Mouse (Mus musculus): ENCODE measurements around the gene Napsa.

Gene Napsa

GRCm38 (mm10) chr7:44596051-44596450, 23.9 kb downstream of the Napsa start:
- no peak for DNase-seq (ENCODE audit: low read depth, low spot score)

- no peak for DNase-seq (ENCODE audit: low read depth, low spot score)
Measured at GRCm38 (mm10) chr7:44596996-44597538, 24.9 kb downstream of the Napsa start.

- DNase-seq (ENCODE audit: low read depth, low spot score) = no peak
Measured at GRCm38 (mm10) chr7:44597666-44598065, 25.5 kb downstream of the Napsa start.

GRCm38 (mm10) chr7:44598336-44598735, 26.2 kb downstream of the Napsa start:
- no peak for DNase-seq (ENCODE audit: low read depth, low spot score)

GRCm38 (mm10) chr7:44600691-44601262, 28.6 kb downstream of the Napsa start:
- DNase-seq (ENCODE audit: low read depth, low spot score) = no peak

GRCm38 (mm10) chr7:44601646-44602045, 29.5 kb downstream of the Napsa start:
- DNase-seq (ENCODE audit: low read depth, low spot score) = no peak

- no peak for DNase-seq (ENCODE audit: low read depth, low spot score)
Measured at GRCm38 (mm10) chr7:44602443-44602842, 30.3 kb downstream of the Napsa start.

GRCm38 (mm10) chr7:44603186-44603855, 31.1 kb downstream of the Napsa start:
- no peak for DNase-seq (ENCODE audit: low read depth, low spot score)

GRCm38 (mm10) chr7:44604139-44604606, 32.0 kb downstream of the Napsa start:
- DNase-seq (ENCODE audit: low read depth, low spot score) = no peak

GRCm38 (mm10) chr7:44604619-44605018, 32.4 kb downstream of the Napsa start:
- no peak for DNase-seq (ENCODE audit: low read depth, low spot score)

GRCm38 (mm10) chr7:44605436-44605835, 33.3 kb downstream of the Napsa start:
- no peak for DNase-seq (ENCODE audit: low read depth, low spot score)

- no peak for DNase-seq (ENCODE audit: low read depth, low spot score)
Measured at GRCm38 (mm10) chr7:44606171-44606901, 34.2 kb downstream of the Napsa start.

- DNase-seq (ENCODE audit: low read depth, low spot score) = no peak
Measured at GRCm38 (mm10) chr7:44612192-44612591, 40.0 kb downstream of the Napsa start.

GRCm38 (mm10) chr7:44614041-44614688, 42.0 kb downstream of the Napsa start:
- DNase-seq (ENCODE audit: low read depth, low spot score) = no peak

- no peak for DNase-seq (ENCODE audit: low read depth, low spot score)
Measured at GRCm38 (mm10) chr7:44615309-44615708, 43.1 kb downstream of the Napsa start.

GRCm38 (mm10) chr7:44615987-44616386, 43.8 kb downstream of the Napsa start:
- DNase-seq (ENCODE audit: low read depth, low spot score) = no peak

- no peak for DNase-seq (ENCODE audit: low read depth, low spot score)
Measured at GRCm38 (mm10) chr7:44617059-44617458, 44.9 kb downstream of the Napsa start.

GRCm38 (mm10) chr7:44623714-44624542, 51.7 kb downstream of the Napsa start:
- no peak for DNase-seq (ENCODE audit: low read depth, low spot score)

- no peak for DNase-seq (ENCODE audit: low read depth, low spot score)
Measured at GRCm38 (mm10) chr7:44624543-44624826, 52.3 kb downstream of the Napsa start.

- DNase-seq (ENCODE audit: low read depth, low spot score) = no peak
Measured at GRCm38 (mm10) chr7:44624828-44625227, 52.6 kb downstream of the Napsa start.
